Mouse (Mus musculus): ENCODE data around the gene Kdm4b. TPM values are rescaled to one million over a fixed set of nuclear protein-coding genes. Genes with fewer than 3 reads are reported as not detected.
A peak's percentile ranks its signal among the peaks of the same experiment; 100 is the strongest.

Gene Kdm4b
- total and polyA plus RNA-seq, 3 experiments, result 9.1 to 27.5 TPM; not detected in 1

GRCm38 (mm10) chr17:56348128-56348527, 22.3 kb downstream of the Kdm4b start:
- Histone ChIP-seq H3K4me1 (ENCODE audit: control insufficient read depth in 1 of 2, insufficient read depth in 2 of 2, low read length in 2 of 2) (no peaks in the 10 kb centered on the region), H3K27ac (ENCODE audit: control insufficient read depth, low read depth, low read length) (no peak overlapping the region), H3K9me3 (replicated peaks; ENCODE audit: insufficient read depth, low read length) (no peaks in the 10 kb centered on the region), H3K4me3 (ENCODE audit: control insufficient read depth in 1 of 2, insufficient read depth in 1 of 2, low read depth in 2 of 2, low read length in 2 of 2) (no peak overlapping the region), H3K79me2 (ENCODE audit: control insufficient read depth, insufficient read depth, low read length, poor library complexity) (no peaks in the 10 kb centered on the region), H3K9ac (ENCODE audit: control insufficient read depth, low read depth, low read length, poor library complexity, severe bottlenecking) (no peak overlapping the region), H3K27me3 (ENCODE audit: control insufficient read depth in 1 of 2, insufficient read depth in 2 of 2, low read length in 2 of 2) (no peaks in the 10 kb centered on the region), H3K36me3 (ENCODE audit: control insufficient read depth in 1 of 2, insufficient read depth in 2 of 2, low read length in 2 of 2) (no peaks in the 10 kb centered on the region)
- TF ChIP-seq HCFC1 (IDR thresholded peaks at IDR 0.05; ENCODE audit: low read depth, low read length), result no peak
- no peak for TF ChIP-seq ELF1 (IDR thresholded peaks at IDR 0.05; ENCODE audit: low read depth, low read length)
- TF ChIP-seq POLR2AphosphoS5 (IDR thresholded peaks at IDR 0.05; ENCODE audit: borderline replicate concordance, low read depth, low read length), result no peak
- no peak for TF ChIP-seq ETS1 (IDR thresholded peaks at IDR 0.05; ENCODE audit: low read depth, low read length)
- TF ChIP-seq BHLHE40 (IDR thresholded peaks at IDR 0.05; ENCODE audit: borderline replicate concordance, low read depth, low read length), result no peak
- TF ChIP-seq GATA1 (IDR thresholded peaks at IDR 0.05; ENCODE audit: low read depth, low read length), result no peak
- no peak for TF ChIP-seq MYC (IDR thresholded peaks at IDR 0.05; ENCODE audit: low read depth, low read length)
- TF ChIP-seq UBTF (IDR thresholded peaks at IDR 0.05; ENCODE audit: borderline replicate concordance, insufficient read depth, low read depth, low read length), result no peak
- no peak for TF ChIP-seq POLR2AphosphoS2 (IDR thresholded peaks at IDR 0.05; ENCODE audit: low read length)
- no peak for TF ChIP-seq SMC3 (IDR thresholded peaks at IDR 0.05; ENCODE audit: low read depth, low read length)
- TF ChIP-seq GABPA (IDR thresholded peaks at IDR 0.05; ENCODE audit: low read depth, low read length), result no peak
- no peak for TF ChIP-seq RCOR1 (IDR thresholded peaks at IDR 0.05; ENCODE audit: low read depth, low read length)
- TF ChIP-seq USF2 (IDR thresholded peaks at IDR 0.05; ENCODE audit: borderline replicate concordance in 1 of 2, insufficient read depth in 1 of 2, low read depth in 1 of 2, low read length in 2 of 2), result no peak
- peak; percentile 33 for DNase-seq (ENCODE audit: low read depth, low spot score)

GRCm38 (mm10) chr17:56348586-56348985, 22.7 kb downstream of the Kdm4b start:
- Histone ChIP-seq H3K4me3 (ENCODE audit: control insufficient read depth in 1 of 2, insufficient read depth in 1 of 2, low read depth in 2 of 2, low read length in 2 of 2) (no peak overlapping the region), H3K79me2 (ENCODE audit: control insufficient read depth, insufficient read depth, low read length, poor library complexity) (no peaks in the 10 kb centered on the region), H3K9me3 (replicated peaks; ENCODE audit: insufficient read depth, low read length) (no peaks in the 10 kb centered on the region), H3K27me3 (ENCODE audit: control insufficient read depth in 1 of 2, insufficient read depth in 2 of 2, low read length in 2 of 2) (no peaks in the 10 kb centered on the region), H3K9ac (ENCODE audit: control insufficient read depth, low read depth, low read length, poor library complexity, severe bottlenecking) (no peak overlapping the region), H3K27ac (ENCODE audit: control insufficient read depth, low read depth, low read length) (no peak overlapping the region), H3K4me1 (ENCODE audit: control insufficient read depth in 1 of 2, insufficient read depth in 2 of 2, low read length in 2 of 2) (no peaks in the 10 kb centered on the region), H3K36me3 (ENCODE audit: control insufficient read depth in 1 of 2, insufficient read depth in 2 of 2, low read length in 2 of 2) (no peaks in the 10 kb centered on the region)
- TF ChIP-seq KAT2A (conservative IDR thresholded peaks at IDR 0.05; ENCODE audit: low read depth, low read length) (no peak), POLR2A (IDR thresholded peaks at IDR 0.05; ENCODE audit: control insufficient read depth in 1 of 2, insufficient read depth in 1 of 2, low read depth in 1 of 2, low read length in 2 of 2, poor library complexity in 1 of 2) (no peak), MEF2A (IDR thresholded peaks at IDR 0.05; ENCODE audit: extremely low read depth, insufficient replicate concordance, low read depth, low read length, poor library complexity, severe bottlenecking) (no peak), CHD1 (IDR thresholded peaks at IDR 0.05; ENCODE audit: low read depth, low read length) (no peak), ZNF384 (IDR thresholded peaks at IDR 0.05; ENCODE audit: low read depth, low read length) (no peak), POLR2AphosphoS2 (IDR thresholded peaks at IDR 0.05; ENCODE audit: low read length) (no peak), EP300 (IDR thresholded peaks at IDR 0.05; ENCODE audit: low read depth in 1 of 2, low read length in 2 of 2) (no peak), MXI1 (IDR thresholded peaks at IDR 0.05; ENCODE audit: low read depth, low read length) (no peak), UBTF (IDR thresholded peaks at IDR 0.05; ENCODE audit: borderline replicate concordance, insufficient read depth, low read depth, low read length) (no peak), SIN3A (IDR thresholded peaks at IDR 0.05; ENCODE audit: low read length) (no peak), ETS1 (IDR thresholded peaks at IDR 0.05; ENCODE audit: low read depth, low read length) (no peak), MYB (IDR thresholded peaks at IDR 0.05; ENCODE audit: low read depth, low read length) (no peak), USF1 (IDR thresholded peaks at IDR 0.05; ENCODE audit: low read depth, low read length) (no peak)
- no peak for DNase-seq (ENCODE audit: low read depth, low spot score)

Data from MEL (cell line).